Mouse (Mus musculus): ENCODE results near the gene Insrr. TPM values are rescaled to one million over a fixed set of nuclear protein-coding genes. Genes with fewer than 3 reads are reported as not detected.
"Not testable (repeated sequence)": the region's sequence is repeated elsewhere in the genome, so short reads cannot be mapped to it uniquely, and the experiment has no call there.

The Insrr gene
- total RNA-seq, 2 experiments from 2014 or later: 0.70 to 1.9 TPM

- DNase-seq: no peak
- intact Hi-C loops (cut with DNase I): no loop called here
Observed at GRCm38 (mm10) chr3:87828435-87828834, 31.7 kb downstream of the Insrr start.

- DNase-seq: no peak
- intact Hi-C loops (cut with DNase I): no loop called here
Observed at GRCm38 (mm10) chr3:87829025-87829424, 32.3 kb downstream of the Insrr start.

GRCm38 (mm10) chr3:87832109-87832859 is 35.5 kb downstream of the Insrr start:
- no peak for DNase-seq
- intact Hi-C loops (cut with DNase I): no loop called here

GRCm38 (mm10) chr3:87833482-87833881 is 36.7 kb downstream of the Insrr start:
- no peak for DNase-seq
- intact Hi-C loops (cut with DNase I): no loop called here

GRCm38 (mm10) chr3:87838622-87839021 is 41.9 kb downstream of the Insrr start:
- intact Hi-C loops (cut with DNase I): no loop called here

GRCm38 (mm10) chr3:87840858-87841257 is 44.1 kb downstream of the Insrr start:
- intact Hi-C loops (cut with DNase I): no loop called here
- no peak for DNase-seq

More at GRCm38 (mm10) chr3:87838622-87839021, 41.9 kb downstream of the Insrr start:
- peak; percentile 77 for DNase-seq

GRCm38 (mm10) chr3:87844981-87845380 is 48.2 kb downstream of the Insrr start:
- no peak for DNase-seq
- intact Hi-C loops (cut with DNase I): no loop called here

GRCm38 (mm10) chr3:87846186-87846585 is 49.4 kb downstream of the Insrr start:
- no peak for DNase-seq
- intact Hi-C loops (cut with DNase I): no loop called here

GRCm38 (mm10) chr3:87846650-87847110 is 49.9 kb downstream of the Insrr start, which contains the start of gene Sh2d2a:
Gene Sh2d2a, plus strand, starts transcription at chr3:87846755.
- no peak for DNase-seq
- intact Hi-C loops (cut with DNase I): no loop called here

- DNase-seq: no peak
- intact Hi-C loops (cut with DNase I): no loop called here
Observed at GRCm38 (mm10) chr3:87847680-87848079, 50.9 kb downstream of the Insrr start.

GRCm38 (mm10) chr3:87849117-87849516 is 52.4 kb downstream of the Insrr start:
- intact Hi-C loops (cut with DNase I): no loop called here
- DNase-seq: no peak

GRCm38 (mm10) chr3:87854795-87855568 is 58.2 kb downstream of the Insrr start:
- DNase-seq: peak; percentile 28
- intact Hi-C loops (cut with DNase I): loop anchor here (5.0 kb wide), 1 partner anchor 83 kb away; no protein-coding TSS in a partner anchor

- intact Hi-C loops (cut with DNase I): loop anchor here (5.0 kb wide), 1 partner anchor 84 kb away; no protein-coding TSS in a partner anchor
- DNase-seq: no peak
Observed at GRCm38 (mm10) chr3:87855936-87856335, 59.2 kb downstream of the Insrr start.

GRCm38 (mm10) chr3:87857666-87858065 is 60.9 kb downstream of the Insrr start:
- intact Hi-C loops (cut with DNase I): loop anchor here (5.0 kb wide), 1 partner anchor 85 kb away; no protein-coding TSS in a partner anchor
- DNase-seq: no peak

GRCm38 (mm10) chr3:87859813-87860212 is 63.1 kb downstream of the Insrr start:
- DNase-seq: peak; percentile 64
- intact Hi-C loops (cut with DNase I): loop anchor here (5.0 kb wide), 1 partner anchor 88 kb away; no protein-coding TSS in a partner anchor

GRCm38 (mm10) chr3:87864111-87864510 is 67.4 kb downstream of the Insrr start:
- intact Hi-C loops (cut with DNase I); DNase-seq: not testable (repeated sequence)

Other genes with a start within 250 kb of the Insrr start
- 10 to 100 TPM; 47.6 to 48.3 TPM for gene Arhgef11, start 179.4 kb upstream of the Insrr start, total RNA-seq (2021)
- 1 to 10 TPM in 1 of 2 experiments, under 1 TPM in 1; 0.46 to 1.4 TPM for gene Lrrc71, start 48.3 kb upstream of the Insrr start, total RNA-seq (2021)
- gene Ntrk1, start 1.8 kb upstream of the Insrr start, total RNA-seq (2021): under 1 TPM; 0.38 to 0.93 TPM
- gene Pear1, start 27.4 kb downstream of the Insrr start, total RNA-seq (2021): 10 to 100 TPM in 1 of 2 experiments, 1 to 10 TPM in 1; 8.0 to 11.5 TPM
- not detected for gene Sh2d2a, start 49.8 kb downstream of the Insrr start, total RNA-seq (2021)
- gene Prcc, start 88.7 kb downstream of the Insrr start, total RNA-seq (2021): 10 to 100 TPM; 72.8 to 73.3 TPM
- 100 to 1,000 TPM; 131 to 136 TPM for gene Hdgf, start 109.4 kb downstream of the Insrr start, total RNA-seq (2021)
- 10 to 100 TPM; 43.6 to 49.0 TPM for gene Mrpl24, start 122.6 kb downstream of the Insrr start, total RNA-seq (2021)
- 10 to 100 TPM; 23.4 to 24.9 TPM for gene Isg20l2, start 133.4 kb downstream of the Insrr start, total RNA-seq (2021)
- gene Rrnad1, start 133.8 kb downstream of the Insrr start, total RNA-seq (2021): 10 to 100 TPM; 17.1 to 17.8 TPM
- gene Crabp2, start 151.7 kb downstream of the Insrr start, total RNA-seq (2021): 1 to 10 TPM; 6.9 to 8.2 TPM
- gene Nes, start 174.1 kb downstream of the Insrr start, total RNA-seq (2021): 10 to 100 TPM; 25.8 to 25.9 TPM
- gene Bcan, start 203.3 kb downstream of the Insrr start, total RNA-seq (2021): 100 to 1,000 TPM; 183 to 192 TPM
- under 1 TPM; 0.40 to 0.46 TPM for gene Hapln2, start 230.6 kb downstream of the Insrr start, total RNA-seq (2021)
- gene Gpatch4, start 246.2 kb downstream of the Insrr start, total RNA-seq (2021): 10 to 100 TPM; 26.5 to 30.6 TPM